Mouse (Mus musculus) spleen, adult 18-20 months (tissue): ENCODE measurements around the gene Med24.

Experiments
- DNase-seq, 2 experiments: peaks; one replicate each; pipeline ENCODE4 v3.0.0; 2022; ENCODE audit warnings: mixed read lengths in 2 of 2

The Med24 gene

GRCm38 (mm10) chr11:98765421-98766309 is 36.4 kb upstream of the Med24 start:
- no peak for DNase-seq

- no peak for DNase-seq
These were observed 35.5 kb upstream of the Med24 start for GRCm38 (mm10) chr11:98764746-98765145.

GRCm38 (mm10) chr11:98764091-98764490 is 34.9 kb upstream of the Med24 start:
- no peak for DNase-seq

- DNase-seq: no peak
These were observed 34.2 kb upstream of the Med24 start for GRCm38 (mm10) chr11:98763502-98763861.

- no peak for DNase-seq
These were observed 33.7 kb upstream of the Med24 start for GRCm38 (mm10) chr11:98762756-98763501.

- no peak for DNase-seq
These were observed 32.7 kb upstream of the Med24 start for GRCm38 (mm10) chr11:98761939-98762338.

GRCm38 (mm10) chr11:98756711-98757110 is 27.5 kb upstream of the Med24 start:
- DNase-seq: no peak

GRCm38 (mm10) chr11:98755726-98756380 is 26.6 kb upstream of the Med24 start:
- DNase-seq: no peak

GRCm38 (mm10) chr11:98754621-98755181 is 25.5 kb upstream of the Med24 start:
- DNase-seq: peak; percentile 48 to 66

GRCm38 (mm10) chr11:98754151-98754620 is 25.0 kb upstream of the Med24 start:
- no peak for DNase-seq

- DNase-seq: no peak
These were observed 24.0 kb upstream of the Med24 start for GRCm38 (mm10) chr11:98753264-98753663.

- no peak for DNase-seq
These were observed 23.4 kb upstream of the Med24 start for GRCm38 (mm10) chr11:98752562-98753140.

- DNase-seq: no peak
These were observed 22.1 kb upstream of the Med24 start for GRCm38 (mm10) chr11:98751221-98751782.

- no peak for DNase-seq
These were observed 21.3 kb upstream of the Med24 start for GRCm38 (mm10) chr11:98750351-98751201.

- DNase-seq: no peak
These were observed 20.5 kb upstream of the Med24 start for GRCm38 (mm10) chr11:98749716-98750115.

GRCm38 (mm10) chr11:98748506-98749416 is 19.5 kb upstream of the Med24 start:
- DNase-seq: no peak

- no peak for DNase-seq
These were observed 18.7 kb upstream of the Med24 start for GRCm38 (mm10) chr11:98747804-98748505.

GRCm38 (mm10) chr11:98746855-98747693 is 17.8 kb upstream of the Med24 start:
- DNase-seq: peak in 1 of 2 experiments; percentile 60
